Mouse (Mus musculus) forebrain, postnatal 0 days (tissue): ENCODE measurements around the gene Nup214. TPM values are rescaled to one million over a fixed set of nuclear protein-coding genes. Genes with fewer than 3 reads are reported as not detected.

Experiments used
- ATAC-seq: fragments of 200-750 bp; cut with Nextera tagmentation; 2 replicates; pipeline ENCODE4 v1.8.0; 2017; ENCODE audit warnings: mild to moderate bottlenecking, moderate library complexity
- DNase-seq: peaks from one replicate; pipeline ENCODE4 v3.0.0-alpha.2; 2015
- H3K27ac ChIP-seq: fragments of 300-500 bp; sonication (generic); 2 replicates; pipeline ENCODE4 v1.5.1; 2014; ENCODE audit warnings: low read depth, mild to moderate bottlenecking, antibody characterized with exemption, low read length, moderate library complexity, mixed read lengths
- H3K27me3 ChIP-seq: fragments of 300-500 bp; sonication (generic); 2 replicates; pipeline ENCODE4 v1.6.1; 2014; ENCODE audit warnings: mild to moderate bottlenecking, low read length, mixed read lengths; ENCODE audit not compliant: insufficient read depth
- H3K36me3 ChIP-seq: fragments of 300-500 bp; sonication (generic); 2 replicates; pipeline ENCODE4 v1.6.1; 2014; ENCODE audit warnings: mild to moderate bottlenecking, moderate library complexity; ENCODE audit not compliant: insufficient read depth
- H3K4me1 ChIP-seq: fragments of 300-500 bp; sonication (generic); 2 replicates; pipeline ENCODE4 v1.6.1; 2014; ENCODE audit warnings: antibody characterized with exemption; ENCODE audit not compliant: insufficient read depth
- H3K4me2 ChIP-seq: fragments of 300-500 bp; sonication (generic); 2 replicates; pipeline ENCODE4 v1.6.1; 2014; ENCODE audit warnings: low read depth, mild to moderate bottlenecking, moderate library complexity
- H3K4me3 ChIP-seq: fragments of 300-500 bp; sonication (generic); 2 replicates; pipeline ENCODE4 v1.5.1; 2014; ENCODE audit warnings: low read depth, low read length, mixed read lengths
- H3K9ac ChIP-seq: fragments of 300-500 bp; sonication (generic); 2 replicates; pipeline ENCODE4 v1.6.1; 2014; ENCODE audit warnings: mild to moderate bottlenecking
- H3K9me3 ChIP-seq: fragments of 300-500 bp; sonication (generic); 2 replicates; pipeline ENCODE4 v1.6.1; 2016; ENCODE audit warnings: low read length
- CTCF ChIP-seq: sonication (generic); IDR thresholded peaks from 2 replicates; pipeline ENCODE4 v1.5.1; 2016; ENCODE audit warnings: antibody characterized with exemption, control low read depth, low read depth
- WGBS: fragments of 180-500 bp; shearing (Covaris S2); extraction: QIAGEN DNeasy Blood & Tissue Kit; methylation state at CpG from one replicate; pipeline ENCODE4 v1.1.7; 2014; 5-methylcytosine and 5-hydroxymethylcytosine counted together
- polyA plus RNA-seq: library from polyadenylated mRNA; unstranded; fragments of >200 nt; fragmentation: Nextera tagmentation; extraction: Ambion mirVana; gene quantifications from 2 replicates; pipeline ENCODE4 v1.2.1, GENCODE M21; 2015
- total RNA-seq: library from RNA; depleted of rRNA; stranded (reverse); fragments of >200 nt; gene quantifications from 2 replicates; pipeline ENCODE4 v1.2.3, GENCODE M21; 2014

Nup214 gene
- total and polyA plus RNA-seq, 2 experiments from 2014 or later, result 23.8 to 56.0 TPM

DNA sequence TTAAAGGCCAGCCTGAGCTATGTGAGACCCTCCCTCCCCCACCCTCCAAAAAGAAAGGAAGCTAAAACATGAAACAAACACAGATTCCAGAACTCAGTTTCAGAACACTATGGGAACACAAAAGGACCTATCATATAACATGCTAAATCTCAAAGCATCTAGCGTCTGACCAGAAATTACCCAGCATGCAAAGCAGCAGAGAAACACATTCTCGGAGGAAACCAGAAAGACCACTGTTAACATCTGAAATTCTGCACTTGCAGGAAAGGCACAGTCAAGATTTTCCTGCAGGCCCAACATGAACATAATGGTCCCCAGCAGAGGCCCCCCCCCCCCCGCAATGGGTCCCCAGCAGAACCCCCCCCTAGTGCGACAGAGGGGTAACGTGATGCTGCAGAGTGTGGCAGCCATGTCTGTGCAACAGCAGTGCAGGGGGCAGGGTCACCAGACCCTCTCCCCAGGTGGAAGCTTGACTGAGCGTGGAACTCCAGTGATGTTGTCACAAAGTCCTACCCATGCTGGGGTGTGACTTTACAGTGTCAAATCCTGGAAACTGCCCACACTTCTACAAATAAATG, 86.1 kb downstream of the Nup214 start:
- Histone ChIP-seq H3K4me1 (no peaks in the 10 kb centered on the region), H3K9ac (no peak overlapping the region), H3K4me3 (no peak overlapping the region), H3K4me2 (no peak overlapping the region), H3K9me3 (no peaks in the 10 kb centered on the region), H3K36me3 (no peaks in the 10 kb centered on the region), H3K27ac (no peak overlapping the region), H3K27me3 (no peaks in the 10 kb centered on the region)
- DNase-seq (no peak), ATAC-seq (no peak)
- 70% methylated on average over 6 of the region's 6 CpGs for WGBS
- TF ChIP-seq CTCF, result no peak

DNA sequence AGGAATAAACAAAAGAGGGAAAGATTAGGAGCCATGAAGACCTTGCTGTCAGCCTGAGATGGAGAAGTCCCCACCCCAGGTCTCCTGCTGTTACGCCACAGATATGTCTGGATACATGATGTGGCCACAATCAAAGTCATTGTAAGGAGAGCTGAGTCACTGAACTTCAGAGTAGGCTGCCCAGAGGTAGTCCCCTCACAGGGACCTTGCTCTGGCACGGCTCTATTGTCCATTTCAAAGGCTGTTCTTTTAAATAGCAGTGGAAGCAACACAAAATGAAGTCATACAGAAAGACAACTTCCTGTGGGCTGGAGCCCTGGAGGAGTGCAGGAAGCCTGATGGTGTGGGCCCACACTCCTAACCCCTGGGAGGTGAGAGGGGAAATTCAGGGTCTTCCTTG, 87.0 kb downstream of the Nup214 start:
- ATAC-seq, result no peak
- Histone ChIP-seq H3K36me3 (no peaks in the 10 kb centered on the region), H3K27ac (no peak overlapping the region), H3K9me3 (no peaks in the 10 kb centered on the region), H3K4me3 (no peak overlapping the region), H3K4me1 (no peaks in the 10 kb centered on the region), H3K4me2 (no peak overlapping the region), H3K9ac (no peak overlapping the region), H3K27me3 (no peaks in the 10 kb centered on the region)
- TF ChIP-seq CTCF, result no peak
- WGBS, result 73% methylated on average over 2 of the region's 2 CpGs
- DNase-seq, result no peak

DNA sequence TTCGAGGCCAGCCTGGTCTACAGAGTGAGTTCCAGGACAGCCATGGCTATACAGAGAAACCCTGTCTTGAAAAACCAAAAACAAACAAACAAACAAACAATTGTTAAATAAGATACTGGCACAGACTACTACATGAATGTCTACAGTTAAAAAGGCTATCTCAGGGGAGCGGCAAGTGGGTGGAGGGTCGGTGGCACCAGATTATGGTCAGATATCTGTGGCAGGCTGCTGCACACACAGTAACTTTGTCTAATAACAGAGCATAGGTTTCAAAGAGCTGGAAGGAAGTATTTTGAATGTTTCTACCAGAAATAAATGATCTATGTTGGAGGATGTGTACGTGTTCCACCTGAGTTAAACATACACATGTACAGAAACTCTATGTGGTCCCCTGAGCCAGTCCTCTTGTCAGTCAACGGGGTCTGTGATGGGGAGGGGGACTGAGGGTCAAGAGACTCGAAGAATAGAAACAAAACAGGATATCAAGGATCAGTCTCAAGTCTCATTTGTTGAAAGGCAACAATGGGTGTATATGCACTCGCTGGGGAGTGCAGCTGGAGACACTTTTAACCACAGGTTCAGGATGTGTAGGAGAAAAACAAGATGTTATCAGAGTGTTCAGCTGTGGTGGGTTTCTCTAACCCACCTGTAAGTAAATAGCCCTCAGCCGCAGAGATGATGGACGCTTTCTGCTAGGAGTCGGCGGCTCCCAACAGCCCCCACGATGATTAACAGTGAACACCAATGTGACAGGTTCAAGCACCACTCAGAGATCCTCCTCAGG, 87.7 kb downstream of the Nup214 start:
- Histone ChIP-seq H3K9ac (no peak overlapping the region), H3K36me3 (no peaks in the 10 kb centered on the region), H3K4me2 (no peak overlapping the region), H3K4me1 (no peaks in the 10 kb centered on the region), H3K27me3 (no peaks in the 10 kb centered on the region), H3K9me3 (no peaks in the 10 kb centered on the region), H3K27ac (no peak overlapping the region), H3K4me3 (no peak overlapping the region)
- ATAC-seq (no peak), DNase-seq (no peak)
- 79% methylated on average over 12 of the region's 12 CpGs for WGBS
- no peak for TF ChIP-seq CTCF

DNA sequence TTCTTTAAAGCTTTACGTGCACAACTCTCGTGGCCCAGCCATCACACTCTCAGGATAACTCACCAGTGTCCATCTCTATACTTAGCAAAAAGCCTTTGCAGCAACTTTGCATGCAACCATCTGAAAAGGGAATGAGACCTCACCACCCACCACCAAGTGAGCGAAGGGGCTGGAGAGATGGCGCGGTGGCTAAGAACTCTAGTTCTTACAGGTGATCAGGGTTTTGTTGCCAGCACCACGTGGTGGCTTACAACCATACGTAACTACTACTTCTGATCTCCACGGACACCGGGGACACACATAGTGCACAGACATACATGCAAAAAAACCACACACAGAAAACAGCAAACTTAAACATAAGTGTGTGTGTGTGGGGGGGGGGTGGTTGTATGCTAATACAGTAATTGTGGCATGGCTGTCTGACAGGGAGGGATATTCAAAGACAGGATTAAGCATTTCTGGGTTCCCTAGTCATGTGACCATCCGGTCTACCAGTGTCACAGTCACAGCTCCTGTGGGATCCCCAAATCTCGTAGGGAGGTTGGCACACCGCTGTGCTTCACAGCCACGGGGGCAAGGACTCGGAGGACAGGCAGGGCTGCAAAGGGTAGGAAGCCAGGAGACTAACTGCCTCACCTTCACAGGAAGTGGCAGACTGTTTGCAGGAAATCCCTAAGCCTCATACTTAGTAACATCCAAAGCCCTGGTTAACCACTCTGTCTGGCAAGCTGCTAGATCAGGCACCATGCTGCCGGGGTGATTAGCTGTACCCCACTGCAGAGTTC, 88.6 kb downstream of the Nup214 start:
- Histone ChIP-seq H3K4me3 (no peak overlapping the region), H3K9ac (no peak overlapping the region), H3K4me2 (no peak overlapping the region), H3K27me3 (no peaks in the 10 kb centered on the region), H3K9me3 (no peaks in the 10 kb centered on the region), H3K4me1 (no peaks in the 10 kb centered on the region), H3K36me3 (no peaks in the 10 kb centered on the region), H3K27ac (no peak overlapping the region)
- no peak for TF ChIP-seq CTCF
- DNase-seq (no peak), ATAC-seq (no peak)
- 89% methylated on average over 15 of the region's 15 CpGs for WGBS

DNA sequence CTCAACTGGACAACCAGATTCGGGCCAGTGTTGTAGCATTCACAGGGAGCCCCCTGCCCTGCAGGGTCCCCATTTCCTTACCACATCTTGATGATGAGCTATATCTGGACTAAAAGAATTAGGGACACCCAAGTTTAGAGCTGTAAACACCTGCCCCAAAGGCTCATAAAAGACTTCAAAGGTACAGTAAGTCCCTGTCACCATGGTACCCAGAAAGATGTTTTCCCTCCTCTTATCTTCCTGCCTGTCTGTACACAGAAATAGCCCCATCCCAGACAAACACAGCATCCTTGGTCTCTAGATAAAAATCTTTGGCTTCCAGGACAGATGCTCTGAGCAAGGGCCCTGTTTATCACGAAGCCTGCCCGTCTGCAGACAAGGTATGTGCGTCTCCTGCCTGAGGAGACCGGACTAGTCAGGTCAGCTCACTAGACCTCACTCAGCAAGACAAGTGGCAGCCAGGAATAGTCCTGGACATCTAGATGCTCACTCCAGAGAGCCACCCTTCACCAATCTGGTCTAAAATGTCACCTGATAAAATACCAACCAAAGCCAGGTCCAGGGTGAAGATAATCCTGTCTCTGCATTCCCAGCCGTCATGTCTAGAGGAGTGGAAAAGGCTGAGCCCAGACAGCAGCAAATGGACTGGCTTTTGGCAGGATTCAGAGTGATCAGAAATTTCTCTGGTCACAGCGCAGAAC, 89.4 kb downstream of the Nup214 start:
- WGBS, result 85% methylated on average over 7 of the region's 7 CpGs
- no peak overlapping the region for H3K4me3 ChIP-seq
- H3K27ac ChIP-seq, result no peak overlapping the region
- DNase-seq, result no peak
- no peaks in the 10 kb centered on the region for H3K9me3 ChIP-seq
- no peak for ATAC-seq
- TF ChIP-seq CTCF, result no peak
- no peak overlapping the region for H3K9ac ChIP-seq
- H3K4me1 ChIP-seq, result no peaks in the 10 kb centered on the region
- no peaks in the 10 kb centered on the region for H3K36me3 ChIP-seq
- no peaks in the 10 kb centered on the region for H3K27me3 ChIP-seq
- no peak overlapping the region for H3K4me2 ChIP-seq

DNA sequence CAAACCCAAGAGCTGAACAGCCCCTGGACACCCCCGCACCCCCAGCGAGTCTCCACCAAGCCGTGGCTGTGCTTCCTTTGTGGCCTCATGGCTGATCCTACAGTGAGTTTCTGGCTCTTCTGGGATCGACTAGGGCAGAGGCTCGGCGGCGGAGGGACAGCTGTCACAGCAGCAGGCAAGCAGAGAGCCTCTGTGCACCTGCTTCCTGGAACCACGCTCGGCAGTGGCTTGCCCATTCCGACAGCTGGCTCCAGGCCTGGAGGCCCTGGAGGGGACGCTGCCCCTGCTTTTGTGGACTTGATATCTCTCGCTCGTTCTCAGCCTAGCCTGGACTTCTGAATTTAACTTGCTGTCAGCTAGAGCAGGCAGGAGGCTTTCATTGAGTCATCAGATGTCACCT, 90.7 kb downstream of the Nup214 start:
- DNase-seq, result no peak

More for the DNA sequence above, 90.7 kb downstream of the Nup214 start:
- Histone ChIP-seq H3K36me3 (no peaks in the 10 kb centered on the region), H3K9ac (no peak overlapping the region), H3K27me3 (no peaks in the 10 kb centered on the region), H3K4me3 (no peak overlapping the region), H3K4me2 (no peak overlapping the region), H3K4me1 (no peaks in the 10 kb centered on the region), H3K9me3 (no peaks in the 10 kb centered on the region), H3K27ac (no peak overlapping the region)
- WGBS, result 51% methylated on average over 13 of the region's 13 CpGs
- no peak for TF ChIP-seq CTCF
- ATAC-seq, result no peak
